Mouse (Mus musculus) left cerebral cortex, postnatal 10 days (tissue): ENCODE measurements around the gene Sept10. TPM values are rescaled to one million over a fixed set of nuclear protein-coding genes. Genes with fewer than 3 reads are reported as not detected.
A peak's percentile ranks its signal among the peaks of the same experiment; 100 is the strongest.
"Not testable (repeated sequence)": the region's sequence is repeated elsewhere in the genome, so short reads cannot be mapped to it uniquely, and the experiment has no call there.

Experiments
- DNase-seq, 2 experiments: peaks; one replicate each; pipeline ENCODE4 v3.0.0; 2021 to 2022; ENCODE audit warnings: low spot score in 2 of 2, mixed read lengths in 1 of 2; ENCODE audit errors: extremely low spot score in 1 of 2
- intact Hi-C: fragments of 180-260 bp; cut with DNase I; formaldehyde crosslinking; loops from one replicate; pipeline ENCODE4 v1.15.1; 2025
- total RNA-seq, 2 experiments: library from RNA; stranded (reverse); gene quantifications; 2 replicates each; pipeline ENCODE4 v1.2.3; 2021

Sept10 gene
- total RNA-seq, 2 experiments from 2014 or later: 8.2 to 9.5 TPM

GRCm38 (mm10) chr10:59105885-59106284 is 115.8 kb downstream of the Sept10 start:
- DNase-seq: peak in 1 of 2 experiments; percentile 24
- intact Hi-C loops: loop anchor here (5.0 kb wide), 1 partner anchor 181 kb away; no protein-coding TSS in a partner anchor

GRCm38 (mm10) chr10:59104683-59105082 is 117.0 kb downstream of the Sept10 start:
- intact Hi-C loops: loop anchor here (5.0 kb wide), 1 partner anchor 183 kb away; no protein-coding TSS in a partner anchor
- peak in 1 of 2 experiments; percentile 15 for DNase-seq

GRCm38 (mm10) chr10:59103076-59103475 is 118.6 kb downstream of the Sept10 start:
- DNase-seq, intact Hi-C loops: not testable (repeated sequence)

- peak in 1 of 2 experiments; percentile 14 for DNase-seq
Measured at GRCm38 (mm10) chr10:59091988-59092387, 129.7 kb downstream of the Sept10 start.

More at GRCm38 (mm10) chr10:59091988-59092387, 129.7 kb downstream of the Sept10 start:
- intact Hi-C loops: no loop called here

Other genes with a start within 250 kb of the Sept10 start
- 10 to 100 TPM; 12.0 to 13.7 TPM for gene Sowahc, start 106 bp upstream of the Sept10 start, total RNA-seq
- 10 to 100 TPM; 27.6 to 29.7 TPM for gene P4ha1, start 101.4 kb upstream of the Sept10 start, total RNA-seq
- gene Gm10273, start 173.8 kb upstream of the Sept10 start, total RNA-seq: 10 to 100 TPM; 43.2 to 57.6 TPM
- not detected for gene Pla2g12b, start 181.8 kb upstream of the Sept10 start, total RNA-seq
- gene Oit3, start 219.9 kb upstream of the Sept10 start, total RNA-seq: under 1 TPM in 1 of 2 experiments, not detected in 1; 0.20 TPM